Mouse (Mus musculus) testis, adult 2 months (tissue): Measurements from ENCODE around the gene Rtn1. TPM values are rescaled to one million over a fixed set of nuclear protein-coding genes. Genes with fewer than 3 reads are reported as not detected.

Experiments
- H3K27ac ChIP-seq: fragments of 200-500 bp; 2 replicates; pipeline ENCODE4 v1.5.1; 2012; ENCODE audit warnings: low read depth, low read length; ENCODE audit not compliant: control insufficient read depth, insufficient read depth
- H3K27me3 ChIP-seq: fragments of 200-500 bp; 2 replicates; pipeline ENCODE4 v1.6.1; 2012; ENCODE audit warnings: mild to moderate bottlenecking, low read length, moderate library complexity; ENCODE audit not compliant: control insufficient read depth, insufficient read depth
- H3K36me3 ChIP-seq: fragments of 200-500 bp; 2 replicates; pipeline ENCODE4 v1.6.1; 2012; ENCODE audit warnings: mild to moderate bottlenecking, low read length; ENCODE audit not compliant: control insufficient read depth, insufficient read depth
- H3K4me1 ChIP-seq: fragments of 200-500 bp; 2 replicates; pipeline ENCODE4 v1.6.1; 2012; ENCODE audit warnings: low read length; ENCODE audit not compliant: control insufficient read depth, insufficient read depth
- H3K4me3 ChIP-seq: fragments of 200-500 bp; 2 replicates; pipeline ENCODE4 v1.5.1; 2012; ENCODE audit warnings: low read depth, mild to moderate bottlenecking, low read length, moderate library complexity, mixed read lengths; ENCODE audit not compliant: control insufficient read depth
- CTCF ChIP-seq: fragments of 200-500 bp; IDR thresholded peaks from 2 replicates; pipeline ENCODE4 v1.5.1; 2012; ENCODE audit warnings: low read depth, mild to moderate bottlenecking, inconsistent platforms, low read length, moderate library complexity; ENCODE audit not compliant: control insufficient read depth, insufficient read depth, insufficient replicate concordance
- POLR2A ChIP-seq: fragments of 200-500 bp; IDR thresholded peaks from 2 replicates; pipeline ENCODE4 v1.6.1; 2012; ENCODE audit warnings: low read depth, mild to moderate bottlenecking, inconsistent platforms, low read length, moderate library complexity; ENCODE audit not compliant: control insufficient read depth
- polyA plus RNA-seq: library from polyadenylated mRNA; depleted of rRNA; stranded (reverse); fragments of >200 nt; gene quantifications from 2 replicates; pipeline ENCODE4 v1.2.3, GENCODE M21; 2012

Rtn1 gene
- polyA plus RNA-seq, 1 experiment = 30.8 TPM

DNA sequence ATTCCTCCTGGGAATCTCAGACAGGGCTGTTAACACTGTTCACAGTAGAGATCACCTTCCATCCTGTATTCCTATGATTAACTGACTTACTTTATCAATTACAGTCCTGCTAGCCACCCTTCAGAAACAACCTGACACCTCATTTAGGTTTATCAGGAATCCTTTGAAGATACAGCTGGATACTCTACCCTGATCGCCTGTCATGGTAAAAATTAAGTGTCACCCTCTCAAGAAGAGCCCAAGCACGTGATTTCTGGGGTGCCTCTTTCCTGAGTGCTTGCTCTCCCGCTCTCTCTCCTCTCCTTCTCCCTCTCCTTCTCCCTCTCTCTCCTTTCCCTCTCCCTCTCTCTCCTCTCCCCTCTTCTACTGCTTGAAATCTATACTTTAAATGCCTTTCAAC lies 49.0 kb downstream of the Rtn1 start:
- TF ChIP-seq CTCF = no peak
- TF ChIP-seq POLR2A = no peak
- H3K27ac ChIP-seq = no peak overlapping the region
- no peaks in the 10 kb centered on the region for H3K36me3 ChIP-seq
- no peak overlapping the region for H3K4me3 ChIP-seq
- no peaks in the 10 kb centered on the region for H3K27me3 ChIP-seq
- H3K4me1 ChIP-seq = no peaks in the 10 kb centered on the region

- H3K4me3 ChIP-seq = no peak overlapping the region
- no peaks in the 10 kb centered on the region for H3K4me1 ChIP-seq
- no peak overlapping the region for H3K27ac ChIP-seq
- no peak for TF ChIP-seq CTCF
- TF ChIP-seq POLR2A = no peak
- H3K27me3 ChIP-seq = no peaks in the 10 kb centered on the region
- no peaks in the 10 kb centered on the region for H3K36me3 ChIP-seq
Measured at GRCm38 (mm10) chr12:72357667-72358420, 51.0 kb downstream of the Rtn1 start.

GRCm38 (mm10) chr12:72354241-72354640 lies 54.6 kb downstream of the Rtn1 start:
- no peak overlapping the region for H3K4me3 ChIP-seq
- no peaks in the 10 kb centered on the region for H3K4me1 ChIP-seq
- H3K36me3 ChIP-seq = no peaks in the 10 kb centered on the region
- no peaks in the 10 kb centered on the region for H3K27me3 ChIP-seq
- TF ChIP-seq CTCF (no peak), POLR2A (no peak)
- no peak overlapping the region for H3K27ac ChIP-seq

GRCm38 (mm10) chr12:72353506-72353905 lies 55.3 kb downstream of the Rtn1 start:
- Histone ChIP-seq H3K27ac (no peak overlapping the region), H3K4me3 (no peak overlapping the region), H3K36me3 (no peaks in the 10 kb centered on the region), H3K4me1 (no peaks in the 10 kb centered on the region), H3K27me3 (no peaks in the 10 kb centered on the region)
- TF ChIP-seq CTCF = no peak
- TF ChIP-seq POLR2A = no peak

GRCm38 (mm10) chr12:72348508-72348907 lies 60.3 kb downstream of the Rtn1 start:
- Histone ChIP-seq H3K4me3 (no peak overlapping the region), H3K36me3 (no peaks in the 10 kb centered on the region), H3K4me1 (no peaks in the 10 kb centered on the region), H3K27ac (no peak overlapping the region), H3K27me3 (no peaks in the 10 kb centered on the region)
- TF ChIP-seq CTCF = no peak
- no peak for TF ChIP-seq POLR2A

GRCm38 (mm10) chr12:72347184-72347583 lies 61.7 kb downstream of the Rtn1 start:
- no peak overlapping the region for H3K4me3 ChIP-seq
- TF ChIP-seq POLR2A = no peak
- TF ChIP-seq CTCF = no peak
- H3K4me1 ChIP-seq = no peaks in the 10 kb centered on the region
- H3K36me3 ChIP-seq = no peaks in the 10 kb centered on the region
- no peaks in the 10 kb centered on the region for H3K27me3 ChIP-seq
- H3K27ac ChIP-seq = no peak overlapping the region

- Histone ChIP-seq H3K4me3 (no peak overlapping the region), H3K27me3 (no peaks in the 10 kb centered on the region), H3K27ac (no peak overlapping the region), H3K36me3 (no peaks in the 10 kb centered on the region), H3K4me1 (no peaks in the 10 kb centered on the region)
- TF ChIP-seq POLR2A (no peak), CTCF (no peak)
Measured at GRCm38 (mm10) chr12:72343639-72344038, 65.2 kb downstream of the Rtn1 start.

GRCm38 (mm10) chr12:72336009-72336408 lies 72.8 kb downstream of the Rtn1 start:
- no peaks in the 10 kb centered on the region for H3K36me3 ChIP-seq
- TF ChIP-seq CTCF (no peak), POLR2A (no peak)
- H3K27ac ChIP-seq = no peak overlapping the region
- no peaks in the 10 kb centered on the region for H3K27me3 ChIP-seq
- H3K4me1 ChIP-seq = peaks cover 2% of the 10 kb centered on the region; the same call in 1 of the 2 replicates
- H3K4me3 ChIP-seq = no peak overlapping the region
